Mouse (Mus musculus): ENCODE results near the gene Aadat.

DNA sequence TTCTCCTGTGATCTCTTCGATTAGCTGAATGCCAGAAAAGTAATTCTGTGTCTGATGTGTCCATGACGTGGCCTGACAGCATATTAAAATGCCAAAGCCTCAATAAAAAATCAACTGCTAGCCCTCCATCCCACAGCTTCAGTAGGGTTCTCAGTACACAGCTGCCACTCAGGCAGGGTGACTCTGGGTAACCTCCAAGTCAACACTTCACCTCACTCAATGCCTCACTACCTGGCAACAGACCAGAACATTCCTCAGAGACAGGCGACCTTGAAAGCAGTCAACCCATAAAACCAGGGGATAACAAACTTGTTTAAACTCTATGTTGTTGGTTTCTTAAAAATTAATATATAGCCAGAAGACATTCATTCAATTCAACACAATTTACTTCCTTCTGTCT lies 13.3 kb upstream of the Aadat start:
- TF ChIP-seq CTCF (IDR thresholded peaks at IDR 0.05; ENCODE audit: borderline replicate concordance, extremely low read depth, insufficient read depth, insufficient read length) (no peak), POLR2A (IDR thresholded peaks at IDR 0.05; ENCODE audit: borderline replicate concordance, extremely low read depth, insufficient read depth, insufficient read length, poor library complexity, severe bottlenecking) (no peak)

Data from brain, embryonic 14.5 days (tissue).